Mouse (Mus musculus) E14TG2a.4 (cell line): ENCODE measurements around the gene Bicdl1.

ENCODE experiments used
- H3K27me3 ChIP-seq: 2 replicates; pipeline ENCODE4 v1.6.1; 2014; ENCODE audit warnings: low read length, control low read depth; ENCODE audit not compliant: insufficient read depth
- H3K36me3 ChIP-seq: 2 replicates; pipeline ENCODE4 v1.6.1; 2014; ENCODE audit warnings: low read length, control low read depth; ENCODE audit not compliant: insufficient read depth
- H3K4me1 ChIP-seq: replicated peaks from 2 replicates; pipeline ENCODE4 v1.6.1; 2014; ENCODE audit warnings: low read depth, low read length, control low read depth
- H3K4me3 ChIP-seq: replicated peaks from 2 replicates; pipeline ENCODE4 v1.5.1; 2014; ENCODE audit warnings: mild to moderate bottlenecking, low read length
- H3K9me3 ChIP-seq: 2 replicates; pipeline ENCODE4 v1.6.1; 2014; ENCODE audit warnings: low read length, control low read depth
- CTCF ChIP-seq: conservative IDR thresholded peaks from 2 replicates; pipeline ENCODE4 v1.5.1; 2014; ENCODE audit warnings: low read length
- NANOG ChIP-seq: IDR thresholded peaks from 2 replicates; pipeline ENCODE4 v1.6.1; 2014; ENCODE audit warnings: borderline replicate concordance, low read length, mixed read lengths
- POU5F1 ChIP-seq: IDR thresholded peaks from 2 replicates; pipeline ENCODE4 v1.6.1; 2014; ENCODE audit warnings: low read length, borderline replicate concordance

Gene Bicdl1

GRCm38 (mm10) chr5:115720761-115721160 lies 10.7 kb downstream of the Bicdl1 start:
- Histone ChIP-seq H3K4me1 (peaks cover 4% of the 10 kb centered on the region), H3K4me3 (no peak overlapping the region), H3K27me3 (no peaks in the 10 kb centered on the region), H3K9me3 (no peaks in the 10 kb centered on the region), H3K36me3 (peaks cover 25% of the 10 kb centered on the region)
- TF ChIP-seq NANOG (no peak), POU5F1 (no peak), CTCF (no peak)

DNA sequence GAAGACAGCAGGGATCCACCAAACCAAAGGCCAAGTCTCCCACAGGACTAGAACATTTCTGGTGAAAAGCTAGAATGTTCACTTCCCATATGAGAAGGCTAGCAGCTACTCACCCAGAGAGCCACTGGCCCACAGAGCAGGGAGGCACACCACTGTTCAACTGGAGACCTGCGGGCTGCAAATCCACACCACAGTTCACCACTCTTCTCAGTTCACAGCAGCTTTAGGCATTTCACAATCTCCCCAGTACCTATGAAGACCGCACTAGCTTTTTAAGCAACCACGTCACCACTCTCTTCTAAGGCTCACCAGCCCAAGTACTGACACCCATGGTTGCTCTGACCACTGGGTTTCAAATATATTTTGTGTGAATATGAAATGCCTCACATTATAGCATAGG lies 13.7 kb downstream of the Bicdl1 start:
- no peaks in the 10 kb centered on the region for H3K9me3 ChIP-seq
- TF ChIP-seq NANOG = no peak
- TF ChIP-seq POU5F1 = no peak
- TF ChIP-seq CTCF = no peak
- H3K4me1 ChIP-seq = peaks cover 4% of the 10 kb centered on the region; the same call in 1 of the 2 replicates
- H3K27me3 ChIP-seq = no peaks in the 10 kb centered on the region
- H3K4me3 ChIP-seq = no peak overlapping the region
- peaks cover 10% of the 10 kb centered on the region for H3K36me3 ChIP-seq

DNA sequence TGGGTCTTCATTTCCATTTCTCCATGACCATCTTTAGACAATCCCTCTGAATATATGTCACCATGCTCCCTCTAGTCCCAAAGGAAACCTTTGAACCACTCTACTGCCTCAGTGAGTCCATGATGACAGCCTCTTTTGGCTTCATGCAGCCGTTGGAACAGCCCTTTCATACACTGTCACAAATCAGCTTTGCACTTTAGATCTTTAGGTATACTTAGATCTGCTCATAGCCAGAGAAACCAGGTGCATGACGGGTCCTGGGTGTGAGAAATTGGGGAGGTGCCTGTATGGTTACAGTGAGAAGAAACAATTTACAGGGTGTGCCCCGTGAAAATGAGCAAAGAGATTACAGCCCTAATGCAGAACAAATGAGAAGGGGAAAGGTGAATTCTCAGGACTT lies 14.3 kb downstream of the Bicdl1 start:
- Histone ChIP-seq H3K9me3 (no peaks in the 10 kb centered on the region), H3K27me3 (no peaks in the 10 kb centered on the region), H3K4me3 (no peak overlapping the region), H3K36me3 (peaks cover 4% of the 10 kb centered on the region), H3K4me1 (peaks cover 4% of the 10 kb centered on the region; the same call in 1 of the 2 replicates)
- TF ChIP-seq NANOG = no peak
- TF ChIP-seq CTCF = no peak
- TF ChIP-seq POU5F1 = no peak

DNA sequence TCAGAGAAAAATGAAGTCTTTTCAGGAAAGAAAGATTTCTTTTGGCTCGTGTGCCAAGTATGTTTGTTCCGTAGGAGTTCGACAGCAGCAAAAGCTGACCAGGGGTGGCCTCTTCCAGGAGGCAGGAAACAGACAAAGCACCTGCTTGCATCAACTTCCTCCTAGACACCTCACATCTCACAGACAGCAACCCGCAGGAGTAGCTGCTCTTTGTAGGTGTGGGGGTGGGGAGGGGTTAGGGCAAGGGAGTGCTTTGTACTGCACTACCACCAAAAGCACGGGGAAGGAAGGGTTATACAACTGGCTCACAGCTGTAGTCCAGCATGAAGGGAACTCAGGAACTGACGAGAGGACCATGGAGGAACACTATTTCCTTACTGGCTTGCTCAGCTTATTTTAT lies 15.0 kb downstream of the Bicdl1 start:
- Histone ChIP-seq H3K9me3 (no peaks in the 10 kb centered on the region), H3K36me3 (peaks cover 3% of the 10 kb centered on the region; the same call in 1 of the 2 replicates), H3K4me1 (peaks cover 4% of the 10 kb centered on the region; the same call in 1 of the 2 replicates), H3K27me3 (no peaks in the 10 kb centered on the region), H3K4me3 (no peak overlapping the region)
- TF ChIP-seq CTCF (no peak), NANOG (no peak), POU5F1 (no peak)

DNA sequence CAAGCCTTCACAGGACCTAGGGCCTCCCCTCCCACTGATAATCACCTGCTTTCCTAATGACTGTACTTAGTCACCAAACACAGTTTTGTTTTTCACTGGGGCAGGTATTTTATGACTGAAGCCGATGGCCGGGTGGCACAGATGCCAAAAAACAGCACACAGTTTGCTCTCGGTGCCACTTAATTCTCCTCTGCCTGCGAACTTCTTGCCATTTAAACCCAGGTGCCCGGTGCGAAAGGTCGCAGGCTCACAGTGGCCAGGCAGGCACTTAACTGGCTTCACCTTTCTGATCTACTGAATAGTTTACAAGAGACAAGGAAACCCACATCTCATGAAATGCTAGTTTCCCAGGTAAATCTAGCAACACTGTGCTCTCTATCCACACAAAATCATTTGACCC lies 16.7 kb downstream of the Bicdl1 start:
- Histone ChIP-seq H3K9me3 (no peaks in the 10 kb centered on the region), H3K36me3 (0 out of 2 replicates have a peak, but pooled peaks cover 3% of the 10 kb centered on the region), H3K27me3 (no peaks in the 10 kb centered on the region), H3K4me3 (no peak overlapping the region), H3K4me1 (peaks cover 4% of the 10 kb centered on the region; the same call in 1 of the 2 replicates)
- no peak for TF ChIP-seq CTCF

- no peak for TF ChIP-seq CTCF
- no peak for TF ChIP-seq NANOG
- no peak for TF ChIP-seq POU5F1
- no peaks in the 10 kb centered on the region for H3K9me3 ChIP-seq
- no peaks in the 10 kb centered on the region for H3K27me3 ChIP-seq
- peaks cover 16% of the 10 kb centered on the region for H3K4me1 ChIP-seq
- no peak overlapping the region for H3K4me3 ChIP-seq
- no peaks in the 10 kb centered on the region for H3K36me3 ChIP-seq
Observed at GRCm38 (mm10) chr5:115712487-115712886, 18.9 kb downstream of the Bicdl1 start.

DNA sequence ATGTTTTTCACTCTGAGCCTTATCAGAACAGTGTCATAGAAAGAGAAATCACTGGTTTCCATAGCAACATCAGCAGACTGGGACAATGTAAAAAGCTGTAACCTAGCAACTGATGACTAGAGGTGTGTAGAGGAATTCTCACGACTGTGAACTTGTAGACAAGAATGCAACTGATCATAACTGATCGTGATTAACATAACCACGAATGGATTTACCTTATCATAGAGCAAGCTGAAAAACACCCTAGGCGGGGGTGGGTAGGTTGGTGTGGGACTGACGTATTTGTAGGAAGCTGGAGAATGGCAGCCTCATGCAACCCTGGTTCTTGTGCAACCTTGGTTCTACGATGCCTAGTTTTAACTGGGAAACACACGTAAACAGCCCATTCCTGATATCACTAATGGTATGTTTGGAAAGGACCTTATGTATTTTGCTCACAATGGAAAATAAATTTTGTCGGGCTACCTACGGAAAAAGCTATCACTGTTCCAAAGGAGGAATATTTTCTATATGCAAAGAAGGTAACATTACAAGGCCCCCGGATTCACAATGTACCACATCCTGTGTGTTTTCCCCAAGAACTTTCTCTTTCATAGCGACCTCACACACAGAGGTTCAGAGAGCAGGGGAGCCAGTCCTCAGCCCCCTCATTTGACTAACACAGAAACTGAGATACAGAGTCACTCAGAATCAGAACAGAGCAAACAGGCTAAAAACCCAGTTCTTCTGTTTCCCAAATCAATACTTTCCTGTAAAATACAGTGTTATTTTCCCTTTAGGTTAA lies 19.6 kb downstream of the Bicdl1 start:
- TF ChIP-seq POU5F1 (no peak), NANOG (no peak), CTCF (no peak)
- H3K36me3 ChIP-seq = no peaks in the 10 kb centered on the region
- H3K27me3 ChIP-seq = no peaks in the 10 kb centered on the region
- no peaks in the 10 kb centered on the region for H3K9me3 ChIP-seq
- H3K4me1 ChIP-seq = peaks cover 16% of the 10 kb centered on the region
- H3K4me3 ChIP-seq = no peak overlapping the region

- TF ChIP-seq CTCF (no peak), NANOG (no peak), POU5F1 (no peak)
- H3K36me3 ChIP-seq = no peaks in the 10 kb centered on the region
- H3K27me3 ChIP-seq = no peaks in the 10 kb centered on the region
- no peak overlapping the region for H3K4me3 ChIP-seq
- no peaks in the 10 kb centered on the region for H3K9me3 ChIP-seq
- peaks cover 12% of the 10 kb centered on the region for H3K4me1 ChIP-seq
Observed at GRCm38 (mm10) chr5:115710171-115710570, 21.2 kb downstream of the Bicdl1 start.

DNA sequence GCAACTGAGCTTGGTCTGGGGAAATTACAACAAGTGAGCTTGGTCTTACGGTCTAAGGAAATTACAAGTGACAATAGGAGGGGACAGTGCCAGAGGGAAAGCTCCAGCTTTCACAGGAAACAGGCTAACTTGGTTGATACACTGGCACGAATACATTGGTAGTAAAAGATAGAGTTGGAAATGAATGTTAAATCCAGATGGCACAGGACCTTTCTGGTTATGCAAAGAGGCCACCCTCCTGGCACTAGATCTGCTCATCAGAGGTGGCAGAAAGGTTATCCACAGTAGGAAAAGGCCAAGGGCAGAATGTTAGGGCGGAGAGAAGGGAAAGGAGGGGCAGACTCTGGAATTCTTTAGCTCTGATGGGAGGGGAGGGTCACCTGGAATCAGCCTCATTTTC lies 22.5 kb downstream of the Bicdl1 start:
- Histone ChIP-seq H3K4me1 (peaks cover 19% of the 10 kb centered on the region), H3K36me3 (no peaks in the 10 kb centered on the region), H3K9me3 (no peaks in the 10 kb centered on the region), H3K27me3 (no peaks in the 10 kb centered on the region), H3K4me3 (no peak overlapping the region)
- no peak for TF ChIP-seq NANOG
- no peak for TF ChIP-seq CTCF
- no peak for TF ChIP-seq POU5F1
